Mouse (Mus musculus): Measurements from ENCODE around the gene Etnk2. TPM values are rescaled to one million over a fixed set of nuclear protein-coding genes. Genes with fewer than 3 reads are reported as not detected.

Gene Etnk2
- polyA plus RNA-seq (2014; fragmentation: Nextera tagmentation; extraction: Ambion mirVana), result 15.4 and 21.6 TPM in 2 replicates

GRCm38 (mm10) chr1:133363276-133364021, at the start of gene Etnk2:
Gene Etnk2 (plus strand): TSS chr1:133363572.
- peak within 1 kb of the TSS; percentile 81 for H3K9ac ChIP-seq (replicated peaks; ENCODE audit: low read depth, low read length)
- no peaks in the 10 kb centered on the region for H3K9me3 ChIP-seq (ENCODE audit: control insufficient read depth, low read length)
- H3K4me3 ChIP-seq (ENCODE audit: low read depth, low read length), result peak within 1 kb of the TSS; percentile 54
- H3K4me2 ChIP-seq (ENCODE audit: low read depth, low read length), result peak within 1 kb of the TSS; percentile 93
- H3K27ac ChIP-seq (ENCODE audit: low read depth, low read length), result peak within 1 kb of the TSS; percentile 35; the same call in 1 of the 2 replicates
- H3K27me3 ChIP-seq (ENCODE audit: control insufficient read depth, insufficient read depth, low read length), result 0 out of 2 replicates have a peak, but pooled peaks cover 2% of the 10 kb centered on the region
- ATAC-seq (ENCODE audit: low read depth), result peak; percentile 81
- under 1% methylated on average over 52 of the region's 52 CpGs for WGBS
- H3K36me3 ChIP-seq (ENCODE audit: control insufficient read depth, insufficient read depth, low read length), result no peaks in the 10 kb centered on the region
- H3K4me1 ChIP-seq (ENCODE audit: control insufficient read depth, insufficient read depth, low read length), result 0 out of 2 replicates have a peak, but pooled peaks cover 3% of the 10 kb centered on the region

DNA sequence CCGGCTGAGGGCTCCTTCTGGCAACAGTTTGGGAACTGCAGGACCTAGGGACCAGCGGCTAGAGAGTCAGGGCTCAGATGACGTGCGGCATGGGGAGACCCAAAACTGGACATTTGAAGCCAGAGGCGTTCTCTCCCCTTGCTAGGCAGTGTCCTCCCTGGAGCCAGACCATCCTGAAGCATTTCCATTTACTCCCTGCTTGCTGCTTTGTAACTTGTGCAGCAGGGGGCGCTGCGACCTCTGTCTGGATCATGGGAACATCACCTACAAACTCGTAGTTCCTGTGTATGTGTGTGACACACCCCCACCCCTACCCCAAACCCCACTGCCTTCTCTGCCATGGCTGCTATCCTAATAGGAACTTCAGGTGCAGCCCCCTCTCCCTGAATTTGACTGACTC, 49.0 kb upstream of the Etnk2 start:
- no peak overlapping the region for H3K27ac ChIP-seq (ENCODE audit: low read depth, low read length)
- WGBS, result 24% methylated on average over 8 of the region's 8 CpGs
- no peaks in the 10 kb centered on the region for H3K27me3 ChIP-seq (ENCODE audit: control insufficient read depth, insufficient read depth, low read length)
- no peaks in the 10 kb centered on the region for H3K4me1 ChIP-seq (ENCODE audit: control insufficient read depth, insufficient read depth, low read length)
- no peaks in the 10 kb centered on the region for H3K36me3 ChIP-seq (ENCODE audit: control insufficient read depth, insufficient read depth, low read length)
- H3K4me3 ChIP-seq (ENCODE audit: low read depth, low read length), result no peak overlapping the region
- no peak overlapping the region for H3K4me2 ChIP-seq (ENCODE audit: low read depth, low read length)
- ATAC-seq (ENCODE audit: low read depth), result no peak
- no peak overlapping the region for H3K9ac ChIP-seq (replicated peaks; ENCODE audit: low read depth, low read length)
- no peaks in the 10 kb centered on the region for H3K9me3 ChIP-seq (ENCODE audit: control insufficient read depth, low read length)

- Histone ChIP-seq H3K9ac (replicated peaks; ENCODE audit: low read depth, low read length) (no peak overlapping the region), H3K27ac (ENCODE audit: low read depth, low read length) (no peak overlapping the region), H3K4me1 (ENCODE audit: control insufficient read depth, insufficient read depth, low read length) (no peaks in the 10 kb centered on the region), H3K27me3 (ENCODE audit: control insufficient read depth, insufficient read depth, low read length) (no peaks in the 10 kb centered on the region), H3K36me3 (ENCODE audit: control insufficient read depth, insufficient read depth, low read length) (no peaks in the 10 kb centered on the region), H3K9me3 (ENCODE audit: control insufficient read depth, low read length) (no peaks in the 10 kb centered on the region), H3K4me3 (ENCODE audit: low read depth, low read length) (no peak overlapping the region), H3K4me2 (ENCODE audit: low read depth, low read length) (no peak overlapping the region)
- 82% methylated on average over 6 of the region's 6 CpGs for WGBS
- no peak for ATAC-seq (ENCODE audit: low read depth)
Measured at GRCm38 (mm10) chr1:133315775-133316174, 47.6 kb upstream of the Etnk2 start.

- no peak overlapping the region for H3K27ac ChIP-seq (ENCODE audit: low read depth, low read length)
- no peaks in the 10 kb centered on the region for H3K9me3 ChIP-seq (ENCODE audit: control insufficient read depth, low read length)
- H3K4me3 ChIP-seq (ENCODE audit: low read depth, low read length), result no peak overlapping the region
- no peaks in the 10 kb centered on the region for H3K4me1 ChIP-seq (ENCODE audit: control insufficient read depth, insufficient read depth, low read length)
- no peak overlapping the region for H3K9ac ChIP-seq (replicated peaks; ENCODE audit: low read depth, low read length)
- H3K4me2 ChIP-seq (ENCODE audit: low read depth, low read length), result no peak overlapping the region
- H3K27me3 ChIP-seq (ENCODE audit: control insufficient read depth, insufficient read depth, low read length), result no peaks in the 10 kb centered on the region
- H3K36me3 ChIP-seq (ENCODE audit: control insufficient read depth, insufficient read depth, low read length), result no peaks in the 10 kb centered on the region
- 85% methylated on average over 4 of the region's 4 CpGs for WGBS
- no peak for ATAC-seq (ENCODE audit: low read depth)
Measured at GRCm38 (mm10) chr1:133316577-133316976, 46.8 kb upstream of the Etnk2 start.

GRCm38 (mm10) chr1:133317149-133317548, 46.2 kb upstream of the Etnk2 start:
- 88% methylated on average over 1 of the region's 1 CpGs for WGBS
- ATAC-seq (ENCODE audit: low read depth), result no peak
- H3K36me3 ChIP-seq (ENCODE audit: control insufficient read depth, insufficient read depth, low read length), result no peaks in the 10 kb centered on the region
- H3K4me1 ChIP-seq (ENCODE audit: control insufficient read depth, insufficient read depth, low read length), result no peaks in the 10 kb centered on the region
- H3K9ac ChIP-seq (replicated peaks; ENCODE audit: low read depth, low read length), result no peak overlapping the region
- H3K4me3 ChIP-seq (ENCODE audit: low read depth, low read length), result no peak overlapping the region
- H3K27ac ChIP-seq (ENCODE audit: low read depth, low read length), result no peak overlapping the region
- no peaks in the 10 kb centered on the region for H3K27me3 ChIP-seq (ENCODE audit: control insufficient read depth, insufficient read depth, low read length)
- H3K4me2 ChIP-seq (ENCODE audit: low read depth, low read length), result no peak overlapping the region
- H3K9me3 ChIP-seq (ENCODE audit: control insufficient read depth, low read length), result no peaks in the 10 kb centered on the region

- Histone ChIP-seq H3K27ac (ENCODE audit: low read depth, low read length) (no peak within 1 kb of the TSS), H3K27me3 (ENCODE audit: control insufficient read depth, insufficient read depth, low read length) (no peaks in the 10 kb centered on the region), H3K4me2 (ENCODE audit: low read depth, low read length) (no peak within 1 kb of the TSS), H3K9ac (replicated peaks; ENCODE audit: low read depth, low read length) (no peak within 1 kb of the TSS), H3K36me3 (ENCODE audit: control insufficient read depth, insufficient read depth, low read length) (no peaks in the 10 kb centered on the region), H3K4me1 (ENCODE audit: control insufficient read depth, insufficient read depth, low read length) (no peaks in the 10 kb centered on the region), H3K9me3 (ENCODE audit: control insufficient read depth, low read length) (no peaks in the 10 kb centered on the region), H3K4me3 (ENCODE audit: low read depth, low read length) (no peak within 1 kb of the TSS)
- no peak for ATAC-seq (ENCODE audit: low read depth)
- 79% methylated on average over 13 of the region's 13 CpGs for WGBS
Measured at GRCm38 (mm10) chr1:133321267-133321925, 42.0 kb upstream of the Etnk2 start, which contains the start of gene Kiss1. Gene Kiss1 (plus strand): TSS chr1:133321875.

DNA sequence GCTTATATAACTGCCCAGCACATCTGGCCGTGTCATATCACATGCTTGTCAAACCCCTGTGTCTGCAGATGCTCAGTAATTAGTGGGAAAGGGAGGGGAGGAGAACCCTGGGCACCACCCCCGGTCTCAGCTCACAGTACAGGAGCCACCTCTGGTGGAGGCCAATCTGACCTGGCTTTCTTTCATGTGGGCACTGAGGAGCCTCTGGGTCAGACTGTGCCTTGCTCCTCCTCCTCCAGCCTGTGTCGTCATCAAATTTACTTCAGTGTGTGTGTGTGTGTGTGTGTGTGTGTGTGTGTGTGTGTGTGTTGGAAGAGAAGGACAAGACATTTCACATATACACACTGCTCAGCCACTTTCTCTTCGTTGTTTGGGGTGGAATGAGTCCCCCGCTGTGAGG, 40.0 kb upstream of the Etnk2 start:
- Histone ChIP-seq H3K9me3 (ENCODE audit: control insufficient read depth, low read length) (no peaks in the 10 kb centered on the region), H3K4me3 (ENCODE audit: low read depth, low read length) (no peak overlapping the region), H3K27me3 (ENCODE audit: control insufficient read depth, insufficient read depth, low read length) (no peaks in the 10 kb centered on the region), H3K27ac (ENCODE audit: low read depth, low read length) (no peak overlapping the region), H3K36me3 (ENCODE audit: control insufficient read depth, insufficient read depth, low read length) (no peaks in the 10 kb centered on the region), H3K4me1 (ENCODE audit: control insufficient read depth, insufficient read depth, low read length) (no peaks in the 10 kb centered on the region), H3K9ac (replicated peaks; ENCODE audit: low read depth, low read length) (no peak overlapping the region), H3K4me2 (ENCODE audit: low read depth, low read length) (no peak overlapping the region)
- WGBS, result 47% methylated on average over 5 of the region's 5 CpGs
- 0 out of 2 replicates have a peak, but pooled peaks have one; percentile 31 for ATAC-seq (ENCODE audit: low read depth)

- no peak overlapping the region for H3K27ac ChIP-seq (ENCODE audit: low read depth, low read length)
- H3K9ac ChIP-seq (replicated peaks; ENCODE audit: low read depth, low read length), result no peak overlapping the region
- H3K9me3 ChIP-seq (ENCODE audit: control insufficient read depth, low read length), result no peaks in the 10 kb centered on the region
- H3K36me3 ChIP-seq (ENCODE audit: control insufficient read depth, insufficient read depth, low read length), result no peaks in the 10 kb centered on the region
- WGBS, result 82% methylated on average over 8 of the region's 8 CpGs
- H3K27me3 ChIP-seq (ENCODE audit: control insufficient read depth, insufficient read depth, low read length), result no peaks in the 10 kb centered on the region
- no peak overlapping the region for H3K4me3 ChIP-seq (ENCODE audit: low read depth, low read length)
- no peak overlapping the region for H3K4me2 ChIP-seq (ENCODE audit: low read depth, low read length)
- ATAC-seq (ENCODE audit: low read depth), result no peak
- peaks cover 6% of the 10 kb centered on the region for H3K4me1 ChIP-seq (ENCODE audit: control insufficient read depth, insufficient read depth, low read length)
Measured at GRCm38 (mm10) chr1:133325951-133326350, 37.4 kb upstream of the Etnk2 start.

- peaks cover 12% of the 10 kb centered on the region for H3K4me1 ChIP-seq (ENCODE audit: control insufficient read depth, insufficient read depth, low read length)
- H3K27ac ChIP-seq (ENCODE audit: low read depth, low read length), result no peak overlapping the region
- H3K4me3 ChIP-seq (ENCODE audit: low read depth, low read length), result no peak overlapping the region
- no peaks in the 10 kb centered on the region for H3K36me3 ChIP-seq (ENCODE audit: control insufficient read depth, insufficient read depth, low read length)
- H3K9me3 ChIP-seq (ENCODE audit: control insufficient read depth, low read length), result no peaks in the 10 kb centered on the region
- H3K9ac ChIP-seq (replicated peaks; ENCODE audit: low read depth, low read length), result no peak overlapping the region
- no peaks in the 10 kb centered on the region for H3K27me3 ChIP-seq (ENCODE audit: control insufficient read depth, insufficient read depth, low read length)
- no peak for ATAC-seq (ENCODE audit: low read depth)
- H3K4me2 ChIP-seq (ENCODE audit: low read depth, low read length), result no peak overlapping the region
- WGBS, result 69% methylated on average over 5 of the region's 5 CpGs
Measured at GRCm38 (mm10) chr1:133327094-133327493, 36.3 kb upstream of the Etnk2 start.
